Mouse (Mus musculus): ENCODE results near the gene Kiss1r.
"Not testable (repeated sequence)": the region's sequence is repeated elsewhere in the genome, so short reads cannot be mapped to it uniquely, and the experiment has no call there.

Gene Kiss1r

DNA sequence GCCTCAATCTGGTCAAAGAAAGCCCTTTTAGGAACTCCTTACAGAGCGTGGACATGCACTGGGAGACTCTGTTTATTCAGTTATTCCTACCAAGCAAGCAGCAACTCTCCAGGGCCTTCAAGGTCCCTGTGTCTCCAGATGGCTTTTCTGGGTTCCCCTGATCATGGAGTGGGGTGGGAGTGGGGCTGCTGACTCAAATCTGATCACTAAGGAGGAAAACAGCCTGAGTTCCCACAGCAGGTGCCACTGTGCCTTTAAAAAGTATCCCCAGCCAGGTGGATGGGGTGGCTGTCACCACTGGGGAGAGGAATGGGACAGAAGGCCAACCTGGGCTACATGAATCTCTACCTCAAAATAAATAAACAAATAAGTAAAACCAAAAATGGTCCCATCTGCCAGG lies 26.2 kb downstream of the Kiss1r start:
- no peak for DNase-seq

DNA sequence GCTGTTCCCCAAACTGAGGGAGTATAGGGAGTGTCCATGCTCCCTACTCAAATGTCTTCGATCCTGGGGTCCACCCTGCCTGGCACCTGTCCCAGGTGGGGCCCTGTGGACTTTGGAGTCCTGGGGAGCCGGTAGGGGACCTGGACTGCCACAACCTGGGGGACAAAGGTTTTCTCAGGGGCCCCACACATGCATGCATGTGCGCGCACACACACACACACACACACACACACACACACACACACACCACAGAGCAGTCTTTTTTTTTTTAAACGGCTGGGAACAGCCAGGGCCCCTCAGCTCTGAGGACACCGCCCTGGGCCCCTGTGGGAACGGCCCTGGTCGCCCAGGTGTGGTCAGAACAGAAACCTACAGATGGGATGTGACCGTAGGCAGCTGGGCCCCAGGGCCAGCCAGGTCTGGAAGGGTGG lies 26.7 kb downstream of the Kiss1r start:
- no peak for DNase-seq

DNA sequence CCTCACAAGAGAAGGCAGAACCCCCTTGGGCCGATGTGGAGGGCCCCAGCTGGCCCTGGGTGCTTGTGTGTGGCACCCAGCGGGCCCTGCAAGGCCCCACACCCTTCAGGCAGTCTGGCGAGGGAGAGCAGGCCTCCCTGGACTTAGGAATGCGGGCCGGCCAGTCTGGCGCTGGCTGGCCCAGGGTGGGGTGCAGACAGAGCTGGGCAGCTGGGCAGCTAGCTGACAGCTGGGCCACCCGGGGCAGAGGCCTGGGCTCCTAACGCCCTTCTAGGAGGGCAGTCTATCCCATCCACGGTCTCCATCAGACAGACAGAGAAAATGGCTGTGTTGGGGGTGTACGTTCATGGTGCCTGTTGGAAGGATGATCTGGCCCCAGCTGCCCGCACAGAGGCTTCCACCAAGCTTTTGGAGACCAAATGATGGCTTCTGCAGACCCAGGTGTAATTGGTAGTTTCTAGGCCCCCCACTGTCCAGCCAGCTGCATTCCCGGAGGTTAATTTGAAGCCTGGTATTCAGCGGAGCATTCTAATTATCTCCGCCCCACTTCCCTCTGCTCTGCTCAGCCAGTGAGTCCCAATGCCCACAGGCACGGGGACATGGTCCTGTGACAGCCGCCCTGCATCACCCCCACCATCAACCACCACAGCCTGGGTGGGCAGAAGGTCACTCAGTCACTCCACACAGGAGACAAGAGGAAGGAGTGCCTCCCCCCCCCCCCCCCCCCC lies 28.9 kb downstream of the Kiss1r start:
- peak; percentile 86 for DNase-seq

DNA sequence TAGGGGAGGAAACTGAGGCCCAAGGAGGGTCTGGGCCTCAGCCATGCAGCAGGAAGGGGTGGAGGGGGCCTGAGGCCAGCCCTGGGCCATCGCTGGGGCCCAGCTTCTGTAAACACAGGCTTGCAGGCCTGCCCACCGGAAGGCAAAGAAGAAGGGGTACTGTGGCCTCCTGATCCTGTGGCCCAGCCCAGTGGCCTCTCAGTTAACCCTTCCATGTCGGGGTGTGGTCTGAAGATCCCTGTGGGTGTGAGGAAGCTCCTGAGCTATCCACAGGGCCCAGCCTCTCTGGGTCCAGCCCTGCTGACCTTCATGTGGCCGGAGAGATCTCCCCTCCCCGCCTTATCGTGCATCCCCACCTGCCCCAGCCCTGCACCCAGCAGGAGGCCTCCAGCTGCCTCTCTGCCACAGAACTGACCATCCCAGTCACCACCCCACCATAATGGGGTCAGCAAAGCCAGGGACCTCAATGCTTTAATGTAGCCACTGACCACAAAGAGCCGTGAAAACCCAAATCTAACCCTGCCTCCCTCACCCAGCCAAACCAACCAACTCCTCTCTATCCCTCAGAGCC lies 30.1 kb downstream of the Kiss1r start:
- no peak for DNase-seq

DNA sequence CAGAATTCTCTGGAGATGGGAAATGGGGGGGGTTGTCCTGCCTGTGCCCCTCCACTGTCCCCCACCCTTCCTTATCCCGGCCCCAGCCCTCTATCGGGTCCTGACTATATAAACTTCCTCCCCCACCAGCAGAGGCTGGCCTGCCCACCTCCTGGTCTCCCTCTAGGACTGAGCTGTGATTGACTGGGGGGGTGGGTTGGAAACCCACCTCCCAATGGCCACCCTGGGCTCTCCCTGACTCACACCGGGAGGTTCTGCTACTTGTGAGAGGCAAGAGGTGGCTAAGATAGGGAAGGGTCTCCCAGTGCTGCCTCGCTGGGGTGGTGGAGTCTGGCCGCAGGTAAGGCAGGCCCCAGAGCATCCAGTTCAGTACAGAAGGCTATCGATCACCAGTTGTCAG lies 30.7 kb downstream of the Kiss1r start:
- DNase-seq = no peak

DNA sequence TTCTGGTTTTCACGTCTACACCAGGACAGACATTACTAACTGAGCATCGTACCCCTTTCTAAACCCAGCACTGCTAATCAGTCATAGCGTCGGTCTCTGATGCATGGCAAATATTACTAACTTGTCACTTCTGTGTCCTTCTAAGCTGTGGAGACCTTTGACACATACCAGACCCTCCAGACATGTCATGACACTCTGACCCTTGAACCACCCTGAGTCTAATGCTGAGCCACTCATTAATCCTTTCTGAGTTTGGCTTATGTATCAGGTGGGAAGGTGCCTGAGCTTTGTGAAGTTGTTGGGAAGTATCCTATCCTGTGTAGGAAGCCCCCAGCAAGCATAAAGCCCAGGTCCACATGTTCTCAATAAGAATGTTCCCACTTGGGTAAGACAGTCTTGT lies 33.1 kb downstream of the Kiss1r start:
- DNase-seq = no peak

DNA sequence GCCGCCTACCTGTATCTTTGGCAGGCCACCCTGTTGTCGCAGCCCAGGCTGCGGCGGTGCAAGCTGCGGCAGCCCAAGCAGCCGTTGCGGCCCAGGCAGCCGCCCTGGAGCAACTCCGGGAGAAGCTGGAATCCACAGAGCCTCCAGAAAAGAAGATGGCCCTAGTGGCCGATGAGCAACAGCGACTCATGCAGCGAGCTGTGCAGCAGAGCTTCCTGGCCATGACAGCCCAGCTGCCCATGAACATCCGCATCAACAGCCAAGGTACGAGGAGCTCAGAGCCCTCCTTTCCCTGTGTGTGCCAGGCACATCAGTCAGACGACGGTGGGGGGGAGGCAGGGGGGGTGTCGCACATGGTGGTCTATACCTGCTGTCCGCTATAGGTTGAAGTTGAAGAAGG lies 33.9 kb downstream of the Kiss1r start:
- no peak for DNase-seq

DNA sequence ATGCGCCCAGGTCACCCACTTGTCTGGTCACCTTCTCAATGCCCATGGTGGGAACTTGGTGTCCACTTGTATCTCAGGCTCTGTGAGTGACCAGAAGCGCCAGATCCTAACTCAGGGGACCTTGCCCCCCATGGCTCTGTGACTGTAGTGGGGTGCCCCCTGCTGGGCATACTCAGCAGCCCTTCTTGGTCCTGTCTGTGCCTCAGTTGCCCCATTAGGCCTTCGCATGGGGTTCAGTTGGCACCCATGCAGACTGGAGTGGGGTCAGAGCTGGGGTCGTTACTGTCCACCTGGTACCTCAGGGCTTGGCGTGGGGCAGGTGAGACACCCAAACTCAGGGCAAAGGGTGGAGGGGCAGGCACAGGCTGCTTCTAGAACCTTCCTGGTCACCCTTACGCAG lies 37.2 kb downstream of the Kiss1r start:
- DNase-seq = peak; percentile 64

DNA sequence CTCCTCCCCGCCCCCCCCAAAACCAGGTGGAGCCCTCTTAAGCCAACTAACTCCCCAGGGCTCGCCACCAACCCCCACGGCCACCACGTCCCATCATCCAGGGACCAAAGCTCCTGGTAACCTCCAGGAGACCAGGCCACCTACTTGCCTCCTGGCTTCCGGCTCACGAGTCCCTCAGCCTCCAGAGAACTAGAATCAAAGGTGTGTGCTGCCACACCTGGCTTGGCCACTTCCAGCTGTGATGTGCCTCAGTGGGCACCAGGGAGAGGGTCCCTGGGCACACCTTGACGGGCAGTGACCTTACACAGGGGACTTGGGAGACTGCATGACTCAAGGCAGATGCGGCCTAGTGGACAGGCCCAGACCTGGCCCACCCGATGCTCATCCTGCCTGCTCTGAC lies 38.9 kb downstream of the Kiss1r start:
- no peak for DNase-seq

DNA sequence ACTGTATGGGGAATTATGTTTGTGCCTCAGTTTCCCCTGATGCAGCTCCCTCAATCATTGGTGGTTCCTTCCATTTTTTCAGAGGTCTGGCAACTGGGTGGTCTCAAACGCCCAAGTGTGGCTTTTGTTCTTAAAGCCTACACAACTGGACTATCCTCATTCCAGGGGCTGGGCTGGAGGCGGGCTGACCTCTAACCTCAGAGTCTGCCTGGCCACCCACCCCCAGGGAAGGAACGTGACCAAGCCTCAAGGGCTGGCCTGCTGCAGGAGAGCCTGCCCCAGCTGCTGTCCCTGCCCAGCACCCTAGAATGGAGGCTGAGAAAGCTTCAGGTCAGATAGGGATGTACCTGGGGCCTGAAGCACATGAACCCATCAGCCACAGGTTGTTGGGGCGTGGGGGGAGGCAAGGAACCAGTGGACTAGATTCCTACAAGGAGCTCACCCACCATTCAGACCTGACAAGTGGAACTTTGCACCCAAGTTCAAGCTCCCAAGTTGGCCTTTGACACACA lies 39.9 kb downstream of the Kiss1r start:
- no peak for DNase-seq

DNA sequence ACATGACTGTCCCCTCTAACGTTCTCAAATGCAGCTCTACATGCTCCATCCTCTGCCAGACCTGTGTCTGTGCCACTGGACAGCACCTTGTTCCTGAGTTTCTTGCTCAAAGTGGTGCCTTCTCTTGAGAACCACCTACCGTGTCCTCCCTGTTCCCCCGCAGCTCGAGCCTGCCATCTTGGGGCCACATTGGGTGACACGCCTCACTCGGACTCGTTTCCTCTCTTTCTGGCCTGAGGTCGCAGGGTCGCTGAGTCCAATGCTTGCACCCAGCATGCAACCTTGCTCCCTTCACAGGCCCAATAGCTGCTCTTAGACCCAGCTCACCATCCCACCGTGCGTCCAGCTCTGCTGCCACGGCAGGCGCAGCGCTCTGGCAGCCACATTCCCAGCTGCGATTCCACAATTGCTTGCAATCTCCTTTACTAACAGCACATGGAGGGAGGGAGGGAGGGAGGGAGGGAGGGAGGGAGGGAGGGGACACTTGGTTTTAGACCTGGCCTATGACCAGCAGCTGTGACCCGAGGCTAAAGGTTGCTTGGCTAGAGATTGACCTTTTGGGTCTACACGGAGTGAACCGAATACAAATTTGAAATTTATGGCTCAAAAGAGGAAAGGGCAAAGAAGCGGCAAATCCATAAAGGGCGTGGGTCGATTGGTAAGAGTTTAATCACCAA lies 41.5 kb downstream of the Kiss1r start:
- peak; percentile 90 for DNase-seq

DNA sequence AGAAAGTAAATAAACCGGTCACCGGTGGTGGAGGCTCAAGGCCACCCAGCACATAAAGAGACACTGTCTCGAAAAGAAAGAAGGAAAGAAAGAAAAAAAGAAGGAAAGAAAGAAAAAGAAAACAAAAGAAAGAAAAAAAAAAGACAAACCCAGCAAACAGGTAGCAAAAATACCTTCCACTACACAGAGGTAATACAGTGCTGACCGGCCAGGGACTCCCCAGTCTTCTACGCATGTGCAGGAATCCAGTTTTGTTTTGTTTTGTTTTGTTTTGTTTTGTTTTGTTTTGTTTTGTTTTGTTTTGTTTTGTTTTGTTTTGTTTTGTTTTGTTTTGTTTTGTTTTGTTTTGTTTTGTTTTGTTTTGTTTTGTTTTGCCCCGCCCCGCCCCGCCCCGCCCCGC lies 42.6 kb downstream of the Kiss1r start:
- DNase-seq = not testable (repeated sequence)

DNA sequence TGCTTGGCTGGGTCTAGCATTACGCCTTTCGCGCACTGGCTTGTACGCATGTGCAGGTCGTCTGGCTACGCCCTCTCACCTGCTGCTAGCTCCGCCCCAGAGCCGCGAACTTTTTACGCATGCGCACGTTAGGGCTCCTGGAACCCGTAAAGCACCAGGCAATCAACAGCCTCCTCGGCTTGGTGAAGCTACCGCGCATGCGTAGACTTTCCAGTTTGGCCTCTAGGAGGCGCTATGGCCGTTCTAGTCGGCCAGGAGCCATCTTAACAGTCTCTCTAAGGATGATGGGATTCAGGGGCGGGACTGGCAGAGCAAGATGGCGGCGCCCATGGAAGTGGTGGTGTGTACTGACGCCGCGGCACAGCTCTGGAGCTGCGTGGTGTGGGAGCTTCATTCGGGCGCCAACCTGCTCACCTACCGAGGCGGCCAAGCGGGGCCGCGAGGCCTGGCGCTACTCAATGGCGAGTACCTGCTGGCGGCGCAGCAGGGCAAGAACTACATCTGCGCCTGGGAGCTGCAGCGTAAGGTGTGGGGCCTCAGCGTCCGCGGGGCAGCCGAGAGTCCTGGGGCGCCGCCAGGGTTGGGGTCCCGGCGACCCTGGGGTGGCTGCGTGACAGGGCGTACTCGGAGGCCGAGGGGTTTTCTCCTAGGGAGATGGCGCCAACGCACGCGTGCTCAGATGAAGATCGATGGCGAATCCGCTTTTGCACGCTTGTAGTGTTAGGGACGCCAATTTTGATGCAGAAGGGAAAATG lies 43.3 kb downstream of the Kiss1r start, which contains the start of gene Wdr18:
Gene Wdr18 (plus strand): TSS at position 306 of the 755 bp plus-strand sequence.
- peak; percentile 100 for DNase-seq

DNA sequence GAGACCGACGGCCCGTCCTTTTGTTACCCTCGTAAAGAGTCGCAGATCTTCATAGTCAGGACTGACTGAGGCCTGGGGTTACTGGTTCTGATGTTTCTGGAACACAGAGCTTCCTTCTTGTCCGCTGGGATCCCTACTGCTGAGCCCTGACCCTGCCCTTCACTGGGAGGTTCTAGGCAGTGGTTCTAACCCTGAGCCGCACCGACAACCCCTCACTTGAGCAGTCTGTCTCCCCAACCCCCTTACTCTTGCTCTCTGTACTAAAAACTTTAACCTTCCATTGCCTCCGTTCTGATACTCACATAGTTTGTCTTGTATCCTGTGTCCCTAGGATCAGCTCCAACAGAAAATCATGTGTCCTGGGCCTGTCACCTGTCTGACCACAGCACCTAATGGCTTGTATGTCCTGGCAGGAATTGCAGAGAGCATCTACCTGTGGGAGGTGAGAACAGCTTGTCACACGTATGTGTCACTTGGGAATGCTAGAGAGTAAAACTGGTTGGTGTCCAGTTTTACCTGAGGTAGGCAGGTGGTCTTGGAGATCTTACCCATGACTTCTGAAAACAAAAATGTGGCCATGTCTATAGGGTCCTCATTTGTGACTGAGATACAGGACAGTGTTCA lies 44.0 kb downstream of the Kiss1r start:
- DNase-seq = no peak

DNA sequence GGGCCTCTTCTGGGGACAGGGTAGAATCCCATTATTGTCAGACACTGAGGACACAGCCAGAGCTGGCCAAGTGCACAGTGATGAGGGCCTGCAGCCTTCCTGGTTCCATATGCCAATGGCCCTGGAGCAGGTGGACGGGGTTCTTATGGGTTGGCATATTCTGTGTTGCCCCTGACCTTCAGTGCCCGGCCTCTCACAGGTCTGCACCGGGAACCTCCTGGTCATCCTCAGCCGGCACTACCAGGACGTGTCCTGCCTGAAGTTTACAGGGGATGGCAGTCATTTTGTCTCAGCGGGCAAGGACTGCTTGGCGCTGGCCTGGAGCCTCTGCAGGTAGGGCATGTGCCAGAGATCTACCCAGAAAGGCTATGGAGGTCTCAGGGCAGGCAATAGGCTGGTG lies 48.0 kb downstream of the Kiss1r start:
- no peak for DNase-seq

DNA sequence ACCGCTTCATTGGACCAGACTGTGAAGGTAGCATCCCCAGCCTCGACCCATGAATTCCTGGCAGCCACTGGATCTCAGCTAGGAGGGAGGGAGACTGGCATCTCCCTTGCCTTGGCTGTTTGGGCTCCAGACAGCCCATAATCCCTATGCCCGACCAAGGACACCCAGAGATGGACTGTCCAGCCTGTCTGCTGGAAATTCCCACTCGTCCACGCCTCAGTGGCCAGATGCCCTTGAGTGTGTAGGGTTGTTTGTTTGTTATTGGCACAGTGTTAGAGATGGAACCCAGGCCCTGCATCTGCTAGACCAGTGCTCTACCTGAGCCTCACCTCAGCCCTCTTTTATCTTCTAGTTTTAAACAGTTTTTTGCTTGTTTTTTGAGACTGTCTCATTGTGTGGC lies 48.6 kb downstream of the Kiss1r start:
- DNase-seq = no peak

DNA sequence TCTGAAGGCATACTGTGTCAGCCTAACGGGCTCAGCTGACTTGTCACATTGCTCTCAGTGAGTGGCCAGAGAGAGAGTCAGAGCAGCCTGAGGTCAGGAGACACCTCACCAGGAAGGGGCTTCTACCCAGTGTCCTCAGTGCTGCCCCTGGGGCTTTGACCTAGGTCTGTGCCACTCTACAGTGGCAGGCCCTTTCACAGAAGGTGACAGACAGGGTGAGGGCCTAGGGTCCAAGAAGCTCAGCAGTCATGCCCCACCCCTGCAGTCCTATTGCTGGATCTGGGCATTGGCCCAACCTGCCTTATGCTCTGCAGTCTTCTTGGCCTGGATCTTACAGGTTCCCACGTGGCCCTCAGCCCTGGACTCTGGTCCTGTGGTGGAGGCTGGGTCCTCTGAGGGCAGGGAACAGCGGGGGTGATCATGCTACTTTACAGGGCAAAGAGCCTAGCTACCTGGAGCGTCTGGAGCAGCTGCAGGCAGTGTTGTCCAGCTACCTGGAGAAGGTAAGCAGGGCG lies 50.2 kb downstream of the Kiss1r start:
- peak; percentile 89 for DNase-seq

DNA sequence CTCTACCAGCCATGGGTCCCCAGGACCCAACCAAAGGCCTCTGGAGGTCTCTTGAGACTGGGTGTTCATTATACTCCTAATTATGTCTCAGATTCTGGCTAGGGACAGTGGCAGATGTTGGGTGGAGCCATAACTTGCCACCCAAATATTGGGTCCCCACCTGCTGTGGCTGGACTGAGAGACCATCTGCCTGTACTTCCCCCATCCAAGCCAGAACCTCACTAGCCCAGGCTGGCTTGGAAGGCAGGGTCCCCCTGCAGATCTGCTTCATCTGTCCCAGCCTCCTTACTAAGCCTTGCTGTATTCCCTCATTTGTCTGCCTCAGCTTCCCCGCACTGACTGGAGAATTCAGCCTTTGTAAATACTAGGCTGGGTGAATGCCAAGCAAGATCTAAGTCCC lies 51.4 kb downstream of the Kiss1r start:
- DNase-seq = no peak

DNA sequence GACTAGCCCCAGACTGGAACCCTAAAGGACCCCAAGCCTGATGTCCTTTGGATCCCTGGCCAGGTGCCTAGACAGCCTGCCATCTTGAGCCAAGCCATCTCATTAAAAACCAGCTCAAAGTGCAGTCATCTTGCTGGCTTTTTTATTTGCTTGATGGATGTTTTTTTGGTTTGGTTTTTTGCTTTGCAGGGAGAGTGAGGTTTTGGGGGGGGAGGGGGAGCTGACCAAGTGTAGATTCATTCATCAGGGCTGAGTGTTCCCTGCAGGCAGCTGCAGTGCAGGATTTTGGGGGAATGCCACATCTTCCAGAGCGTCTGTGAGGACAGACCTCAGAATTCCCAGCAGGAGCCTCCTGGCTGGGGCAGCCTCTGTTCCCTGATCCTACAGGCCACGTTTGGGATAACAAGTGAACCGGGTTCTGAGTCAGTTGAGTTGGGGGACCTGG lies 52.4 kb downstream of the Kiss1r start:
- DNase-seq = peak; percentile 71

DNA sequence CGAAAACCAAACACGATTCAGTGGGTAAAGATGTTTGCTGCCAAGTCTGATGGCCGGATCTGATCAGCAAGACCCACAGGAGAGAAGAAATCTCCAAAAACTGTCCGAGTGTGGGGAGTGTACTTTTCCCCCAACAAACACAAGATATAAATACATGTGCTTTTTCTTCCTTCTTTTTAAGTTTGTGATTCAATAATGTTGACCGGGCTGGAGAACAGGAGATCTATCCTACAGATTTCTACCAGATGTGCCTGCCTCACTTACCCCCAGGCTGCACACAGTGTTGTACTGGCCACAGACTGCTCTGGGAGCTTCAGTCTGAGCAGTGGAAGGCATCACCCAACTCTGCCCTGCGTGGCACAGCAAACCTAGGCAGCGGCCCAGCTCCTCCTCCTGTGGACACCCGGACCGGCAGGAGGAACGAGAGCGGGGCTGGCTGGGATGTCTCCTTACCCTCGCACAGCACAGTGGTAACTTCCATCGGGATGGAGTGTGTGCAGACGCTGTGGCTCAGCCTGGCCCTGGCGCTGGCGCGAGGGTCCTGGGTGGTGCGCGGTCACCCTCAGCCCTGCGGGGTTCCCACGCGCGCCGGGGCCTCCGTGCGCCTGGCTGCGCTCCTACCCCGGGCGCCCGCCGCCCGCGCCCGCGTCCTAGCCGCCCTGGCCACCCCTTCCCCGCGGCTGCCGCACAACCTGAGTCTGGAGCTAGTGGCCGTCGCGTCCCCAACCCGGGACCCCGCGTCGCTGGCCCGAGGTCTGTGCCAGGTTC lies 53.8 kb downstream of the Kiss1r start, which contains the start of gene Grin3b:
Gene Grin3b (plus strand): TSS at position 301 of the 768 bp plus-strand sequence.
- DNase-seq = no peak

DNA sequence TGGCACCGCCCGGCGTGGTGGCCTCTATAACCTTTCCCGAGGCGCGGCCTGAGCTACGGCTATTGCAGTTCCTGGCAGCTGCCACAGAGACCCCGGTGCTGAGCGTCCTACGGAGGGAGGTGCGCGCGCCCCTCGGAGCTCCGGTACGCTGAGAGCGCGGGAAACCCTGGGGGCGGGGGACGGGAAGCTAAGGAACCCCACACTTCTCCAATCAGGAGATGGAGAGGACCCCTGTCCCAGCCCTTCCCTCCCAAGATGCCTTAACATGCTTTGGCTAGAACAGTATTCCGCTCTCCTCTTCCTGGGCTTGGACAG lies 54.4 kb downstream of the Kiss1r start:
- DNase-seq = no peak
